Mouse (Mus musculus) megakaryocyte, adult 5-6 weeks (primary cell): ENCODE results near the gene Scnn1g. TPM values are rescaled to one million over a fixed set of nuclear protein-coding genes. Genes with fewer than 3 reads are reported as not detected.

Experiments
- ATAC-seq: 2 replicates; pipeline ENCODE4 v1.8.0; 2016; ENCODE audit warnings: mild to moderate bottlenecking, inconsistent platforms; ENCODE audit not compliant: poor library complexity, severe bottlenecking
- total RNA-seq, 2 experiments: library from RNA; stranded (forward) in 1 of 2; stranded (reverse) in 1 of 2; fragments of 153-499, 151-499 nt in 1 of 2; fragments of 221-1000, 200-1000 nt in 1 of 2; gene quantifications; 2 replicates each; pipeline versions ENCODE4 v1.2.3 to v1.2.4; 2015 to 2017

Gene Scnn1g
- total RNA-seq (2015), result not detected in 2 replicates
- not detected in 2 replicates for total RNA-seq (2017)

- peak; percentile 96 for ATAC-seq
These were observed at the start of gene Scnn1g for GRCm38 (mm10) chr7:121734171-121734831. Gene Scnn1g, plus strand, starts transcription at chr7:121734479.

- no peak for ATAC-seq
These were observed 48.9 kb upstream of the Scnn1g start for GRCm38 (mm10) chr7:121685140-121685984.

GRCm38 (mm10) chr7:121689338-121689737 is 44.9 kb upstream of the Scnn1g start:
- no peak for ATAC-seq

- no peak for ATAC-seq
These were observed 42.5 kb upstream of the Scnn1g start for GRCm38 (mm10) chr7:121691803-121692202.

GRCm38 (mm10) chr7:121697170-121697569 is 37.1 kb upstream of the Scnn1g start:
- ATAC-seq, result no peak

GRCm38 (mm10) chr7:121697574-121697973 is 36.7 kb upstream of the Scnn1g start:
- no peak for ATAC-seq

- peak; percentile 50; the same call in 1 of the 2 replicates for ATAC-seq
These were observed 35.1 kb upstream of the Scnn1g start for GRCm38 (mm10) chr7:121699218-121699617.

- no peak for ATAC-seq
These were observed 33.8 kb upstream of the Scnn1g start for GRCm38 (mm10) chr7:121700480-121700879.

DNA sequence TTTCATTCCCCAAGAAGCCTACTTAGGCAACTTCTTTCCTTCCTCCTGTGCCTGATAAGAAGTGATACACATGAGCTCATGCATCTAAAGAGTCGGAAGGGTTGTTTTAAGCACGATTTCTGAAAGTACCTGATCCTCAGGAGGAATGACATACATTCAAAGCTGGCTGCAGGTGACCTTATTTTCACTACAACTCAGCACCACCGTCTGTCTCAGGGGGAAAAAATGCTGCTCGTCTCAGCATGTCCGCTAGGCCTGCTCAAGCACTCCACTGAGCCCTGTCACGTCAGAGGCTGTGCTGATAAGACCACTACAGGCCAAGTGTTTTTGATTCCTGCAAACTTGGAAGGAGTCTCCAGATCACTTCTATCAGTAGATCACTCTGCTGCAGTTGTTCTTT is 32.3 kb upstream of the Scnn1g start:
- ATAC-seq, result peak; percentile 23; the same call in 1 of the 2 replicates

- no peak for ATAC-seq
These were observed 29.2 kb upstream of the Scnn1g start for GRCm38 (mm10) chr7:121705051-121705450.

GRCm38 (mm10) chr7:121706411-121707072 is 27.7 kb upstream of the Scnn1g start:
- ATAC-seq, result peak; percentile 23

GRCm38 (mm10) chr7:121707073-121707667 is 27.1 kb upstream of the Scnn1g start, which contains the start of gene Usp31:
Gene Usp31, minus strand, starts transcription at chr7:121707253.
- ATAC-seq, result peak; percentile 96

DNA sequence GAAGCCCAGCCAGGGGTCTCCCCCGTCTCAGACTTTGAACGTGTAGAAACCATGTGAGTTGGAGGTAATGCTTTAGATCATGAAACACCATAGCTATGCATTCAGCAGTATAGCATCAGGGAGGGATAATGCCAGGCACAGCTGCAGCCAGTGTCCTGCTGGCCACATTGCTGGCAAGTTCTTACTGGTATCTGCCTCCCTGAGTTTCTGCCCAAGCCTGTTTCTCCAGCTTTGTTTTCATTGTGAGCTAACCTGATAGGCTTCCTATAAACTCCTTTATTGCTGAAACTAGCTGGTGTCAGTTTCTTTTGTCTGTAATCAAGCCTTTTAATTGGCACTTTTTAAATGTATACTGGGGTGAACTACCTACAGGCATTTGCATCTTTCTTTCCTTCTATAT is 23.1 kb upstream of the Scnn1g start:
- ATAC-seq, result no peak

GRCm38 (mm10) chr7:121717031-121717430 is 17.2 kb upstream of the Scnn1g start:
- no peak for ATAC-seq

DNA sequence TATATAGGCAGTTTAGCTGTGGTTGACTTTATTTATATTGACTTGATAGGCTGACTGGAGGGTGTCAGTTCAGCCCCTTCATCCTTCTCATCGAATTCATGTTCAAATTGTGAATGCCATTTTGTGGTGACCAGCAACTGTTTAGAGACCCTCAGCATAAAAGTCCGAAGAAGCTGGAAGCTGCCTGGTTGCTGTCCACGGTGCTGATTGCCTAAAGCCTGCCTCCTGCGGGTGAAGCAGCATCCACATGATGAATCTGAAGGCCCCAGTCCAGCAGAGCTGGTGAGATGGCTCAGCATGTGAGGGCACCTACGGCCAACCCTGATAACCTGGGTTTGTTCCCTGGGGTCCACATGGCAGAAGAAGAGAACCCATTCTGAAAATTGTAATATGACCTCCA is 4.1 kb upstream of the Scnn1g start:
- no peak for ATAC-seq

GRCm38 (mm10) chr7:121737511-121738415 is 3.5 kb downstream of the Scnn1g start:
- no peak for ATAC-seq

- no peak for ATAC-seq
These were observed 16.0 kb downstream of the Scnn1g start for GRCm38 (mm10) chr7:121750244-121750643.

DNA sequence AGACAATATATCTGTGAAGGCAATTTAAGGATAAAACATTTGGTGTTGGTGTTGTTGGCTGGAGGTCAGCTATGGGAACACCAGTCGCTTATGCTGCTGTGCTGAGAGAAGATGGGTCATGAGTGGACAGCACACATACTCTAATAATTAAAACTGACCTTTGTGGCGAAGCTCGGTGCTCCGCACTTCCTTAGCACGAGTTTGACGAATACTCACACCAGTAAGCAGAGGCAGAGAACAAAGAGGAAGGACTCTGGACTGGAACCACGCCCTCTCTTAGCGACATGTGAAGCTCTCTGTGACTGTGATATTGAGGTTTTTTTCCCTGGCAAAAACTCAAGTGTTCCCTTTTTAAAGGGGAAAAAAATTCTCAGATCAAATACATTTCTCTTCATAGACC is 20.5 kb downstream of the Scnn1g start:
- ATAC-seq, result no peak

DNA sequence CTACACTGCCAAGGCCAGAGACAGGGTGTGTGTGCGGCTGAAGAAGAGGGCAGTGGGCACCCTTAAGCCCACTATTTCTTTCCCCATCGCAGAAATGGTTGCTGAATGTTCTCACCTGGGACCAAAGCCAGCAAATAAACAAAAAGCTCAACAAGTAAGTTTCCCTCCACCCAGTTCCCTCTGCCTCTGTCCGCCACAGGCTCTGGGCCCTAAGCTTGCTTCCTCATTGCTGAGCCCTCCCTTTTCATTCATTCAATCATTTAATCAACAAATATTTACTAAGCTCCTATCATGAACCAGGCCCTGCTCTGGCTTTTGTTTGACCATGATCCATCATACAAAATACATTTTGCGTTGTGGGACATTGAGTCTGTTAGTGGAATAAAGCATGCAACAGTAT is 29.0 kb downstream of the Scnn1g start:
- no peak for ATAC-seq

- ATAC-seq, result no peak
These were observed 33.6 kb downstream of the Scnn1g start for GRCm38 (mm10) chr7:121767900-121768299.
